Mouse (Mus musculus): Measurements from ENCODE around the gene Mettl2.
A peak's percentile ranks its signal among the peaks of the same experiment; 100 is the strongest.
"Not testable (repeated sequence)": the region's sequence is repeated elsewhere in the genome, so short reads cannot be mapped to it uniquely, and the experiment has no call there.

Gene Mettl2

GRCm38 (mm10) chr11:105125735-105126519, at the start of gene Mettl2:
Mettl2 (plus strand) TSS chr11:105126425.
- peak; percentile 92 for DNase-seq (ENCODE audit: low read depth)

- DNase-seq (ENCODE audit: low read depth) = not testable (repeated sequence)
These were observed 13.8 kb upstream of the Mettl2 start for GRCm38 (mm10) chr11:105112448-105112847.

GRCm38 (mm10) chr11:105117814-105118213, 8.4 kb upstream of the Mettl2 start:
- DNase-seq (ENCODE audit: low read depth) = no peak

- DNase-seq (ENCODE audit: low read depth) = peak; percentile 40
These were observed 5.6 kb upstream of the Mettl2 start for GRCm38 (mm10) chr11:105120551-105121061.

- DNase-seq (ENCODE audit: low read depth) = not testable (repeated sequence)
These were observed 4.4 kb upstream of the Mettl2 start for GRCm38 (mm10) chr11:105121792-105122191.

- DNase-seq (ENCODE audit: low read depth) = peak; percentile 80
These were observed 2.2 kb upstream of the Mettl2 start for GRCm38 (mm10) chr11:105123986-105124385.

GRCm38 (mm10) chr11:105126520-105127029, 350 bp downstream of the Mettl2 start:
- peak; percentile 13 for DNase-seq (ENCODE audit: low read depth)

GRCm38 (mm10) chr11:105135692-105136091, 9.5 kb downstream of the Mettl2 start:
- DNase-seq (ENCODE audit: low read depth) = no peak

- not testable (repeated sequence) for DNase-seq (ENCODE audit: low read depth)
These were observed 11.0 kb downstream of the Mettl2 start for GRCm38 (mm10) chr11:105137255-105137654.

GRCm38 (mm10) chr11:105140512-105140911, 14.3 kb downstream of the Mettl2 start:
- DNase-seq (ENCODE audit: low read depth) = not testable (repeated sequence)

- no peak for DNase-seq (ENCODE audit: low read depth)
These were observed 14.9 kb downstream of the Mettl2 start for GRCm38 (mm10) chr11:105141115-105141514.

- DNase-seq (ENCODE audit: low read depth) = no peak
These were observed 17.3 kb downstream of the Mettl2 start for GRCm38 (mm10) chr11:105143564-105143963.

- DNase-seq (ENCODE audit: low read depth) = no peak
These were observed 17.9 kb downstream of the Mettl2 start for GRCm38 (mm10) chr11:105144084-105144483.

- DNase-seq (ENCODE audit: low read depth) = peak; percentile 51
These were observed 18.4 kb downstream of the Mettl2 start for GRCm38 (mm10) chr11:105144508-105145210.

GRCm38 (mm10) chr11:105145211-105145610, 19.0 kb downstream of the Mettl2 start:
- DNase-seq (ENCODE audit: low read depth) = no peak

- no peak for DNase-seq (ENCODE audit: low read depth)
These were observed 20.4 kb downstream of the Mettl2 start, which contains the start of gene Gm10842 for GRCm38 (mm10) chr11:105146593-105146992. Gm10842 (plus strand) TSS chr11:105146893.

GRCm38 (mm10) chr11:105149353-105149752, 23.1 kb downstream of the Mettl2 start:
- DNase-seq (ENCODE audit: low read depth) = peak; percentile 17

GRCm38 (mm10) chr11:105149766-105150165, 23.5 kb downstream of the Mettl2 start:
- peak; percentile 35 for DNase-seq (ENCODE audit: low read depth)

GRCm38 (mm10) chr11:105150691-105151090, 24.5 kb downstream of the Mettl2 start:
- DNase-seq (ENCODE audit: low read depth) = no peak

- DNase-seq (ENCODE audit: low read depth) = no peak
These were observed 25.2 kb downstream of the Mettl2 start for GRCm38 (mm10) chr11:105151226-105152016.

- DNase-seq (ENCODE audit: low read depth) = no peak
These were observed 25.7 kb downstream of the Mettl2 start for GRCm38 (mm10) chr11:105152017-105152300.

- DNase-seq (ENCODE audit: low read depth) = no peak
These were observed 26.2 kb downstream of the Mettl2 start for GRCm38 (mm10) chr11:105152357-105152899.

Data from NIH3T3 (cell line).